Mouse (Mus musculus) liver, embryonic 11.5 days (tissue): ENCODE measurements at regions not wholly inside any gene's neighbourhood (a gene's known extent, or its start where the extent isn't known, plus 50 kb on each side); places are given as distances from the start of the nearest gene placed in this dataset.

ENCODE experiments used
- ATAC-seq: fragments of 200-750 bp; cut with Nextera tagmentation; replicated peaks from 2 replicates; pipeline ENCODE4 v1.8.0; 2017; ENCODE audit warnings: moderate number of reproducible peaks, mild to moderate bottlenecking, moderate TSS enrichment, moderate library complexity; ENCODE audit not compliant: low FRiP score
- DNase-seq: peaks from one replicate; pipeline ENCODE4 v3.0.0-alpha.2; 2017; ENCODE audit warnings: low spot score
- H3K27ac ChIP-seq: fragments of 300-500 bp; sonication (generic); 2 replicates; pipeline ENCODE4 v1.5.1; 2014; ENCODE audit warnings: mild to moderate bottlenecking, low read depth, low read length, control low read depth
- H3K27me3 ChIP-seq: fragments of 300-500 bp; sonication (generic); replicated peaks from 2 replicates; pipeline ENCODE4 v1.6.1; 2014; ENCODE audit warnings: low read length, mixed read lengths; ENCODE audit not compliant: control insufficient read depth, insufficient read depth
- H3K36me3 ChIP-seq: fragments of 300-500 bp; sonication (generic); 2 replicates; pipeline ENCODE4 v1.6.1; 2014; ENCODE audit warnings: mild to moderate bottlenecking, low read length, moderate library complexity, mixed read lengths; ENCODE audit not compliant: control insufficient read depth, insufficient read depth
- H3K4me1 ChIP-seq: fragments of 300-500 bp; sonication (generic); replicated peaks from 2 replicates; pipeline ENCODE4 v1.6.1; 2014; ENCODE audit warnings: low read length, mixed read lengths; ENCODE audit not compliant: control insufficient read depth, insufficient read depth
- H3K4me2 ChIP-seq: fragments of 300-500 bp; sonication (generic); 2 replicates; pipeline ENCODE4 v1.6.1; 2014; ENCODE audit warnings: mild to moderate bottlenecking, control low read depth, moderate library complexity
- H3K4me3 ChIP-seq: fragments of 300-500 bp; sonication (generic); 2 replicates; pipeline ENCODE4 v1.5.1; 2014; ENCODE audit warnings: low read depth, low read length, control low read depth
- H3K9ac ChIP-seq: fragments of 300-500 bp; sonication (generic); 2 replicates; pipeline ENCODE4 v1.6.1; 2014; ENCODE audit warnings: low read depth, low read length, control low read depth
- H3K9me3 ChIP-seq: fragments of 300-500 bp; sonication (generic); 2 replicates; pipeline ENCODE4 v1.6.1; 2016; ENCODE audit warnings: low read length, inconsistent platforms, mixed read lengths; ENCODE audit not compliant: control insufficient read depth
- WGBS: fragments of 180-500 bp; shearing (Covaris S2); extraction: QIAGEN DNeasy Blood & Tissue Kit; methylation state at CpG from one replicate; pipeline ENCODE4 v1.1.7; 2014; 5-methylcytosine and 5-hydroxymethylcytosine counted together

GRCm38 (mm10) chr5:128550736-128551135 is 49.9 kb upstream of the Fzd10 start:
- H3K4me1 ChIP-seq, result no peaks in the 10 kb centered on the region; the same call in 1 of the 2 replicates
- ATAC-seq (no peak), DNase-seq (no peak)
- no peaks in the 10 kb centered on the region for H3K36me3 ChIP-seq
- peaks cover 13% of the 10 kb centered on the region for H3K27me3 ChIP-seq
- H3K4me3 ChIP-seq, result no peak overlapping the region
- WGBS, result 18% methylated on average over 3 of the region's 3 CpGs
- H3K4me2 ChIP-seq, result no peak overlapping the region
- no peaks in the 10 kb centered on the region for H3K9me3 ChIP-seq
- no peak overlapping the region for H3K27ac ChIP-seq
- no peak overlapping the region for H3K9ac ChIP-seq

GRCm38 (mm10) chr5:128549811-128550210 is 50.8 kb upstream of the Fzd10 start:
- Histone ChIP-seq H3K4me3 (no peak overlapping the region), H3K36me3 (no peaks in the 10 kb centered on the region), H3K4me1 (no peaks in the 10 kb centered on the region; the same call in 1 of the 2 replicates), H3K9me3 (no peaks in the 10 kb centered on the region), H3K4me2 (no peak overlapping the region), H3K27me3 (peaks cover 13% of the 10 kb centered on the region), H3K9ac (no peak overlapping the region), H3K27ac (no peak overlapping the region)
- no peak for DNase-seq
- 85% methylated on average over 11 of the region's 11 CpGs for WGBS
- no peak for ATAC-seq

GRCm38 (mm10) chr5:128542049-128542448 is 58.6 kb upstream of the Fzd10 start:
- Histone ChIP-seq H3K4me3 (no peak overlapping the region), H3K4me1 (0 out of 2 replicates have a peak, but pooled peaks cover 4% of the 10 kb centered on the region), H3K27ac (no peak overlapping the region), H3K9me3 (no peaks in the 10 kb centered on the region), H3K4me2 (peak overlapping the region; percentile 39), H3K9ac (no peak overlapping the region), H3K27me3 (no peaks in the 10 kb centered on the region), H3K36me3 (no peaks in the 10 kb centered on the region)
- DNase-seq, result peak; percentile 51
- 5% methylated on average over 10 of the region's 10 CpGs for WGBS
- peak; percentile 58 for ATAC-seq

GRCm38 (mm10) chr5:128538646-128539045 is 62.0 kb upstream of the Fzd10 start:
- Histone ChIP-seq H3K9ac (no peak overlapping the region), H3K4me2 (no peak overlapping the region), H3K27ac (no peak overlapping the region), H3K9me3 (no peaks in the 10 kb centered on the region), H3K27me3 (no peaks in the 10 kb centered on the region), H3K36me3 (no peaks in the 10 kb centered on the region), H3K4me3 (no peak overlapping the region), H3K4me1 (0 out of 2 replicates have a peak, but pooled peaks cover 4% of the 10 kb centered on the region)
- WGBS, result 78% methylated on average over 5 of the region's 5 CpGs
- ATAC-seq (no peak), DNase-seq (no peak)

- no peak overlapping the region for H3K4me3 ChIP-seq
- H3K4me1 ChIP-seq, result 0 out of 2 replicates have a peak, but pooled peaks cover 3% of the 10 kb centered on the region
- no peaks in the 10 kb centered on the region for H3K36me3 ChIP-seq
- no peaks in the 10 kb centered on the region for H3K27me3 ChIP-seq
- 54% methylated on average over 12 of the region's 12 CpGs for WGBS
- no peak for DNase-seq
- ATAC-seq, result no peak
- H3K9me3 ChIP-seq, result no peaks in the 10 kb centered on the region
- H3K27ac ChIP-seq, result no peak overlapping the region
- no peak overlapping the region; the same call in 1 of the 2 replicates for H3K4me2 ChIP-seq
- no peak overlapping the region for H3K9ac ChIP-seq
Observed at GRCm38 (mm10) chr5:128537218-128537617, 63.4 kb upstream of the Fzd10 start.

GRCm38 (mm10) chr5:128536393-128536792 is 64.3 kb upstream of the Fzd10 start:
- H3K9ac ChIP-seq, result no peak overlapping the region
- no peak overlapping the region for H3K4me2 ChIP-seq
- ATAC-seq (no peak), DNase-seq (no peak)
- no peaks in the 10 kb centered on the region for H3K9me3 ChIP-seq
- H3K4me3 ChIP-seq, result no peak overlapping the region
- no peaks in the 10 kb centered on the region for H3K4me1 ChIP-seq
- no peaks in the 10 kb centered on the region for H3K27me3 ChIP-seq
- no peak overlapping the region for H3K27ac ChIP-seq
- H3K36me3 ChIP-seq, result no peaks in the 10 kb centered on the region
- WGBS, result 54% methylated on average over 8 of the region's 8 CpGs

GRCm38 (mm10) chr5:128527241-128527640 is 73.4 kb upstream of the Fzd10 start:
- H3K27me3 ChIP-seq, result 0 out of 2 replicates have a peak, but pooled peaks cover 2% of the 10 kb centered on the region
- H3K27ac ChIP-seq, result no peak overlapping the region
- no peak overlapping the region for H3K9ac ChIP-seq
- no peaks in the 10 kb centered on the region for H3K4me1 ChIP-seq
- no peak overlapping the region for H3K4me3 ChIP-seq
- H3K36me3 ChIP-seq, result no peaks in the 10 kb centered on the region
- ATAC-seq (no peak), DNase-seq (no peak)
- H3K4me2 ChIP-seq, result no peak overlapping the region
- WGBS, result 48% methylated on average over 7 of the region's 9 CpGs
- H3K9me3 ChIP-seq, result no peaks in the 10 kb centered on the region

- H3K4me3 ChIP-seq, result no peak overlapping the region
- WGBS, result 79% methylated on average over 5 of the region's 5 CpGs
Observed at GRCm38 (mm10) chr5:128526432-128526831, 74.2 kb upstream of the Fzd10 start.

GRCm38 (mm10) chr5:128524377-128525280 is 76.0 kb upstream of the Fzd10 start:
- ATAC-seq, result no peak
- Histone ChIP-seq H3K36me3 (no peaks in the 10 kb centered on the region), H3K27ac (no peak overlapping the region), H3K27me3 (0 out of 2 replicates have a peak, but pooled peaks cover 2% of the 10 kb centered on the region), H3K9ac (no peak overlapping the region), H3K9me3 (no peaks in the 10 kb centered on the region), H3K4me2 (no peak overlapping the region), H3K4me3 (no peak overlapping the region), H3K4me1 (no peaks in the 10 kb centered on the region)
- WGBS, result 21% methylated on average over 26 of the region's 26 CpGs
- DNase-seq, result no peak

More at GRCm38 (mm10) chr5:128526432-128526831, 74.2 kb upstream of the Fzd10 start:
- H3K9me3 ChIP-seq, result no peaks in the 10 kb centered on the region
- H3K4me2 ChIP-seq, result no peak overlapping the region
- no peaks in the 10 kb centered on the region for H3K36me3 ChIP-seq
- no peak overlapping the region for H3K27ac ChIP-seq
- no peaks in the 10 kb centered on the region for H3K4me1 ChIP-seq
- DNase-seq (no peak), ATAC-seq (no peak)
- 0 out of 2 replicates have a peak, but pooled peaks cover 2% of the 10 kb centered on the region for H3K27me3 ChIP-seq
- no peak overlapping the region for H3K9ac ChIP-seq
